Mouse (Mus musculus): ENCODE results near the gene Cabp7. TPM values are rescaled to one million over a fixed set of nuclear protein-coding genes. Genes with fewer than 3 reads are reported as not detected.

Cabp7 gene
- polyA plus RNA-seq, 1 experiment, result not detected

DNA sequence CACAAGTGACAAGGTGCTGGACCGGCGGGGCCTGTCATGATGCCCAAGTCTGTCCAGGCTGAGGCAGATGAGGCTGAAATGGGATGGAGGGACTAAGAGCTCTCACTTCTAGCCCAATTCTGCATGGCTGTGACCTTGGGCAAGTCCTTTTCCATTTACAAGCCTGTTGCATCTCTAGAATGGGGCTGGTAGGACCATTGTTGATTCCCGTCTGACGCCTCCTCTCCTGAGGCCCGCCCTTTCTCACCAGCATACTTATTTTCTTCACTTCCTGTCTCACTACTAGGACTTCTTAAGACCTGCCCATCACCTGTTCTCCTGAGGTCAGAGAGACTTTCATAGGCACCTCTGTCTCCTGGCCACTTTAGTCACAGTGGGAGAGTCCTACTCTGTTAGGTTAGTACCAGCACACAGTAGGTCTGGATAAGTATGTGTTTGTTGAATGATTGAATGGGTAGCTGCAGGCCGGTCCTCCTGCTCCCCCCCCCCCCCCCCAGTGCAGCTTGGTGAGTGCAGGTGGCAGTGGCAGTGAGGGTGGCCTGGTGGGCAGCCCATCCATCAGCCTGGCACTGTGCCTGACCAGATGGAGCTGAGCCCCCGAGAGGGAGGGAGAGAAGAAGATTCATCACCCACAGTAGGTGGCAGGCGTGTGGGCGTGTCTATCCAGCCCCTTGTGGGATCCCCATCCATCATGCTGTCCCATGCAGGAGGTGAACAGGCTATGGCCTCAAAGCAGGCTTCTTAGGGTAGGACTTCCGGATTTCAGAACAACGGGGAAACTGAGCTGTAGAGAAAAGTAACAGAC, 10.6 kb upstream of the Cabp7 start:
- Histone ChIP-seq H3K4me3 (replicated peaks; ENCODE audit: control insufficient read depth, low read depth, low read length) (no peak overlapping the region), H3K27ac (ENCODE audit: control insufficient read depth, insufficient read depth, low read depth, low read length, poor library complexity) (no peak overlapping the region), H3K4me1 (ENCODE audit: control insufficient read depth, insufficient read depth, low read length) (no peaks in the 10 kb centered on the region)
- TF ChIP-seq POLR2A (IDR thresholded peaks at IDR 0.05; ENCODE audit: borderline replicate concordance, control insufficient read depth, low read depth, low read length) (no peak), CTCF (IDR thresholded peaks at IDR 0.05; ENCODE audit: control insufficient read depth, insufficient read depth, low read length) (no peak)
- 67% methylated on average over 11 of the region's 11 CpGs for WGBS

DNA sequence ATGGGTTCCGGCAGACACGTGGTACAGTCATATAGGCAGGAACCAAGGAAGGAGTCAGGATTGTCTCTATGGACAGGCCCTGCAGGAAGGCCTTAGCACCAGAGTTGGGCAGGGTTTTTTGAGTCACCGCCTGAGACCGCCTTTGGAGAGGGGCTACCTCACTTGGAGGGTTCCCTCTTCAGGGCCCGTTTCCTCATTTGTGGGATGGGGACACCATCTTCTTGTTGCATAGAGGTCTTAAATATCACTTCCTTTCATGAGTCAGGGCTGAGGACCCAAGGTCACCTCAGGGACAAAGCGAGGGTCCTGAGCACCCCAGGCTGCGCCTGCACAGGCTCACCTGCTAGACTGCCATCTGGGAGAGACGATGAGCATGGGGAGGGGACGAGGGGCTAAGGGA, 9.9 kb upstream of the Cabp7 start:
- no peaks in the 10 kb centered on the region for H3K4me1 ChIP-seq (ENCODE audit: control insufficient read depth, insufficient read depth, low read length)
- H3K27ac ChIP-seq (ENCODE audit: control insufficient read depth, insufficient read depth, low read depth, low read length, poor library complexity), result no peak overlapping the region
- TF ChIP-seq POLR2A (IDR thresholded peaks at IDR 0.05; ENCODE audit: borderline replicate concordance, control insufficient read depth, low read depth, low read length) (no peak), CTCF (IDR thresholded peaks at IDR 0.05; ENCODE audit: control insufficient read depth, insufficient read depth, low read length) (no peak)
- WGBS, result 71% methylated on average over 9 of the region's 9 CpGs
- no peak overlapping the region for H3K4me3 ChIP-seq (replicated peaks; ENCODE audit: control insufficient read depth, low read depth, low read length)

DNA sequence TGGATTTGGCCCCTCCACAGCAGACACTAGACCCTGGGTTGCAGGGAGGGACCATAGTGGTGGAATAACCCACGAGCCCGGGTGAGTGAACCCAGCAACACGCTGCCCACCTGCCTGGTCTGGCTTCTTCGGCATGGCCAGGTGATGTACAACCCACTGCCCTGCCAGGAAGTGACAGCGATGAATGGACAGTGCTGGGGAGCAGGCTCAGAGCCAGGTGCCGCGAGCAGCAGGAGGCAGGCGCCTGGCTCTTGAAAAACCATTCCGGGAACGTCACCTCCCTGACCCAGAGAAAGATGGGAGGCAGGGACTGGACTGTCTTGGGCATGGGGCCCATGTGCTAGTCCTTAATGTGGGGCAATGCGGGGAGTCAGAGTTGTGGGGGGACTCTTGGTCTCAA, 8.3 kb upstream of the Cabp7 start:
- no peak for TF ChIP-seq CTCF (IDR thresholded peaks at IDR 0.05; ENCODE audit: control insufficient read depth, insufficient read depth, low read length)
- TF ChIP-seq POLR2A (IDR thresholded peaks at IDR 0.05; ENCODE audit: borderline replicate concordance, control insufficient read depth, low read depth, low read length), result no peak
- WGBS, result 79% methylated on average over 11 of the region's 11 CpGs
- Histone ChIP-seq H3K27ac (ENCODE audit: control insufficient read depth, insufficient read depth, low read depth, low read length, poor library complexity) (no peak overlapping the region), H3K4me3 (replicated peaks; ENCODE audit: control insufficient read depth, low read depth, low read length) (no peak overlapping the region), H3K4me1 (ENCODE audit: control insufficient read depth, insufficient read depth, low read length) (no peaks in the 10 kb centered on the region)

DNA sequence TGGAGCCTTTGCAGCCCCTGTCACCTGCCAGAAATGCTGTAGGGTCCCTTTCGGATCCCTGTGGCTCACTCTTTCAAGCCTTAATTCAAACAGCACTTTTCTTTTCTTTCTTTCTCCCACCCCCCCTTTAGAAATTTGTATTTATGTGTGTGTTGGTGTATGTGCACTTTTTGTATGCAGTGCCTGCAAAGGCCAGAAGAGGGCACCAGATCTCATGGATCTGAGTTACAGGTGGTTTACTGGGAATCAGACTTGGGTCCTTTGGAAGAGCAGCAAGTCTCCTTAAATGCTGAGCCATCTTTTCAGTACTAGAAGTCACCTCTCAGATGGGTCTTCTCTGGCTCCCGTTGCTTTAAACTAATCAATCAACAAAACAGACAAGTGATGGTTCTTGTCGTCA, 7.5 kb upstream of the Cabp7 start:
- Histone ChIP-seq H3K4me3 (replicated peaks; ENCODE audit: control insufficient read depth, low read depth, low read length) (no peak overlapping the region), H3K27ac (ENCODE audit: control insufficient read depth, insufficient read depth, low read depth, low read length, poor library complexity) (no peak overlapping the region), H3K4me1 (ENCODE audit: control insufficient read depth, insufficient read depth, low read length) (no peaks in the 10 kb centered on the region)
- 86% methylated on average over 3 of the region's 3 CpGs for WGBS
- TF ChIP-seq POLR2A (IDR thresholded peaks at IDR 0.05; ENCODE audit: borderline replicate concordance, control insufficient read depth, low read depth, low read length), result no peak
- TF ChIP-seq CTCF (IDR thresholded peaks at IDR 0.05; ENCODE audit: control insufficient read depth, insufficient read depth, low read length), result no peak

DNA sequence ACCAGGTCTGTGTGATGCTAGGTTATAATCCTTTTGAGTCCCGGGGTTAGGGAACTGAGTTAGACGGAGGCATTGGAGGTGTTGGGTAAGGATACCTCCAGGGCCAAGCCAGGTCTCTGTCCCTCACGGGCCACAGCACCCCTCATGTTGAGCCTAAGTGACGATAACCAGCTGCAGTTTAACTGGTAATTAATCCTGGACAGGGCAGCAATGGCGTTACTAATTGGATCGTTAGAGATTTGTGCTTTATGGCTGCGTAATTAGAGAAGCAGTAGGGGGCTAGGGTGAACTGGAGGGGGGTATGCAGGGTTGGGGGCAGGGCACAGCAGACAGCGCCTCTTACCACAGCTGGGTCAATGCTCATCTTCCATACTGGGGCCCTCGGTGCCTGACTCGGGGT, 6.3 kb upstream of the Cabp7 start:
- Histone ChIP-seq H3K4me3 (replicated peaks; ENCODE audit: control insufficient read depth, low read depth, low read length) (no peak overlapping the region), H3K27ac (ENCODE audit: control insufficient read depth, insufficient read depth, low read depth, low read length, poor library complexity) (no peak overlapping the region), H3K4me1 (ENCODE audit: control insufficient read depth, insufficient read depth, low read length) (no peaks in the 10 kb centered on the region)
- 49% methylated on average over 10 of the region's 10 CpGs for WGBS
- TF ChIP-seq CTCF (IDR thresholded peaks at IDR 0.05; ENCODE audit: control insufficient read depth, insufficient read depth, low read length), result no peak
- TF ChIP-seq POLR2A (IDR thresholded peaks at IDR 0.05; ENCODE audit: borderline replicate concordance, control insufficient read depth, low read depth, low read length), result no peak

DNA sequence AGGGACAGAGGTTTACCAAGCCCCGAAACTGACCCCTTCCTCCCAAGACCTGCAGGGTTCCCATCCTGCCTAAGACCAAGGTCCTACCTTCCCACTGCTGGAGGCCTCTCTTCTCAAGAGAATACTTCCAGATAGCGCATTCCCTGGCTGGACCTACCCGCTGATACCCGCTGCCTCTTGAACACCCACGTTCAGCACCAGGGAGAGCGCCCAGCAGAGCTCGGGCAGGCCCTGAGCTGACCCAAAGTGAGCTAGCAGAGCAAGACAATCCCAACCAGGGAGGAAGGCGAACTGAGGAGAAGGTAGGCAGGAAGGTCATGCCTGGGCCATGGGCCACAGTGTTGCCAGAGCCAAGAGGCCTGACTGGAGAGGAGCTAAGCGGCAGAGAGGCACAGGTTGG, 3.7 kb upstream of the Cabp7 start:
- Histone ChIP-seq H3K4me3 (replicated peaks; ENCODE audit: control insufficient read depth, low read depth, low read length) (no peak overlapping the region), H3K27ac (ENCODE audit: control insufficient read depth, insufficient read depth, low read depth, low read length, poor library complexity) (no peak overlapping the region), H3K4me1 (ENCODE audit: control insufficient read depth, insufficient read depth, low read length) (no peaks in the 10 kb centered on the region)
- TF ChIP-seq CTCF (IDR thresholded peaks at IDR 0.05; ENCODE audit: control insufficient read depth, insufficient read depth, low read length) (no peak), POLR2A (IDR thresholded peaks at IDR 0.05; ENCODE audit: borderline replicate concordance, control insufficient read depth, low read depth, low read length) (no peak)
- 4% methylated on average over 9 of the region's 9 CpGs for WGBS

DNA sequence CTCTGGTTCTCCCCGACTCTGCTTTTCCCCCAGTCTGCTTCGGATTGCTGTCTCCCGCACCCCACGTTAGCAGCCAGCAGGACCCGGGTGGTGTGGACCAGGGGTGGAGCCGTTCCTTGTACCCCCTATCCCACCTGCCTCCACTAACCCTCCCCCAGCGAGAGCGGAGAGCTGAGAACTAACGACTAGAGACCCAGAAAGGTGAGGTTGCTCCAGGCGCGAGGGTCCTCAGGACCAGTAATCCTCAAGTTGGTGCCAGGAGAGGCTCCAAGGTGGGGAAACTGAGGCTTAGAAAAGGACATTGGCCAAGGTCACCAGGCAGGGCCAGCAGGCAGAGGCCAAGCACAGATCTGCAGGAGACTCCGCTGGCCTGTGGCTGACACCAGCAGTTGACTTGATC, 707 bp upstream of the Cabp7 start:
- TF ChIP-seq CTCF (IDR thresholded peaks at IDR 0.05; ENCODE audit: control insufficient read depth, insufficient read depth, low read length), result no peak
- no peak for TF ChIP-seq POLR2A (IDR thresholded peaks at IDR 0.05; ENCODE audit: borderline replicate concordance, control insufficient read depth, low read depth, low read length)
- no peak overlapping the region for H3K27ac ChIP-seq (ENCODE audit: control insufficient read depth, insufficient read depth, low read depth, low read length, poor library complexity)
- H3K4me1 ChIP-seq (ENCODE audit: control insufficient read depth, insufficient read depth, low read length), result no peaks in the 10 kb centered on the region
- no peak overlapping the region for H3K4me3 ChIP-seq (replicated peaks; ENCODE audit: control insufficient read depth, low read depth, low read length)
- WGBS, result 8% methylated on average over 12 of the region's 12 CpGs

DNA sequence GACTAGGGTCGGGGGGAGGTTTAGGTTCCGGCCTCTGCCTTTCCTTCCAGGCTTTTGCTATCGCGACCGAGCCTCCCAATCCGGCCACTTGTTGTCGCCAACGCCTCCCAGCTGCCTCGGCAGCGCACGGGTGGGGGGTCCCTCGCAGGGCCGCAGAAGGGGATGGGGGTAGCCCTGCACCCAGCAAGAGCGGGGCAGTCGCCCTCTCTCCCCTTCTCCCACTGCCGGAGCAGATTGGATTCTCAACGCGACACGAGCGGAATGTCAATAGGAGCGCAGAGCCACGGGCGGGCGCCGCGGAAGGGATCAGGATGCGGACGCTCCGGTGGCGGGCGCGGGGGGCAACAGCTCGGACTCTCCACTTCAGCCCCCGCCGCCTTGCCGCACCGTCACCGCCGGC, 609 bp downstream of the Cabp7 start:
- H3K4me3 ChIP-seq (replicated peaks; ENCODE audit: control insufficient read depth, low read depth, low read length), result no peak overlapping the region
- WGBS, result 3% methylated on average over 39 of the region's 39 CpGs

More for the DNA sequence above, 609 bp downstream of the Cabp7 start:
- TF ChIP-seq CTCF (IDR thresholded peaks at IDR 0.05; ENCODE audit: control insufficient read depth, insufficient read depth, low read length), result no peak
- no peak for TF ChIP-seq POLR2A (IDR thresholded peaks at IDR 0.05; ENCODE audit: borderline replicate concordance, control insufficient read depth, low read depth, low read length)
- Histone ChIP-seq H3K27ac (ENCODE audit: control insufficient read depth, insufficient read depth, low read depth, low read length, poor library complexity) (no peak overlapping the region), H3K4me1 (ENCODE audit: control insufficient read depth, insufficient read depth, low read length) (no peaks in the 10 kb centered on the region)

All from bone marrow, adult 2 months (tissue).